Mouse (Mus musculus) forebrain, embryonic 14.5 days (tissue): ENCODE measurements at regions not wholly inside any gene's neighbourhood (a gene's known extent, or its start where the extent isn't known, plus 50 kb on each side); places are given as distances from the start of the nearest gene placed in this dataset.

Experiments
- ATAC-seq: fragments of 200-750 bp; cut with Nextera tagmentation; 2 replicates; pipeline ENCODE4 v1.8.0; 2017; ENCODE audit warnings: mild to moderate bottlenecking, moderate library complexity
- DNase-seq: peaks from one replicate; pipeline ENCODE4 v3.0.0-alpha.2; 2015; ENCODE audit warnings: low spot score
- H3K27ac ChIP-seq: fragments of 300-500 bp; sonication (generic); 2 replicates; pipeline ENCODE4 v1.5.1; 2014; ENCODE audit warnings: low read depth, mild to moderate bottlenecking, control low read depth, low read length, moderate library complexity
- H3K27me3 ChIP-seq: fragments of 300-500 bp; sonication (generic); replicated peaks from 2 replicates; pipeline ENCODE4 v1.6.1; 2014; ENCODE audit warnings: low read length, control low read depth, mixed read lengths; ENCODE audit not compliant: control insufficient read depth, insufficient read depth
- H3K36me3 ChIP-seq: fragments of 300-500 bp; sonication (generic); 2 replicates; pipeline ENCODE4 v1.6.1; 2014; ENCODE audit warnings: low read length, control low read depth; ENCODE audit not compliant: control insufficient read depth, insufficient read depth
- H3K4me1 ChIP-seq: fragments of 300-500 bp; sonication (generic); 2 replicates; pipeline ENCODE4 v1.6.1; 2014; ENCODE audit warnings: antibody characterized with exemption, low read length, control low read depth; ENCODE audit not compliant: control insufficient read depth, insufficient read depth
- H3K4me2 ChIP-seq: fragments of 300-500 bp; sonication (generic); 2 replicates; pipeline ENCODE4 v1.6.1; 2014; ENCODE audit warnings: mild to moderate bottlenecking, control low read depth, low read length
- H3K4me3 ChIP-seq: fragments of 300-500 bp; sonication (generic); 2 replicates; pipeline ENCODE4 v1.5.1; 2014; ENCODE audit warnings: low read depth, low read length, control low read depth
- H3K9ac ChIP-seq: fragments of 300-500 bp; sonication (generic); 2 replicates; pipeline ENCODE4 v1.6.1; 2014; ENCODE audit warnings: mild to moderate bottlenecking, low read length, control low read depth, moderate library complexity
- H3K9me3 ChIP-seq: fragments of 300-500 bp; sonication (generic); replicated peaks from 2 replicates; pipeline ENCODE4 v1.6.1; 2016; ENCODE audit warnings: low read length, control low read depth, mixed read lengths; ENCODE audit not compliant: control insufficient read depth
- WGBS: fragments of 180-500 bp; shearing (Covaris S2); extraction: QIAGEN DNeasy Blood & Tissue Kit; methylation state at CpG from one replicate; pipeline ENCODE4 v1.1.7; 2014; 5-methylcytosine and 5-hydroxymethylcytosine counted together

- H3K9ac ChIP-seq: no peak overlapping the region
- H3K27me3 ChIP-seq: no peaks in the 10 kb centered on the region
- no peak overlapping the region for H3K27ac ChIP-seq
- DNase-seq (no peak), ATAC-seq (no peak)
- WGBS: 53% methylated on average over 4 of the region's 4 CpGs
- H3K4me3 ChIP-seq: no peak overlapping the region
- H3K9me3 ChIP-seq: no peaks in the 10 kb centered on the region
- H3K36me3 ChIP-seq: no peaks in the 10 kb centered on the region
- H3K4me1 ChIP-seq: peaks cover 37% of the 10 kb centered on the region
- H3K4me2 ChIP-seq: no peak overlapping the region
Measured at GRCm38 (mm10) chr11:114177789-114178188, 110.9 kb upstream of the Sdk2 start.

GRCm38 (mm10) chr11:114177281-114177680 is 110.4 kb upstream of the Sdk2 start:
- Histone ChIP-seq H3K36me3 (no peaks in the 10 kb centered on the region), H3K4me3 (no peak overlapping the region), H3K9ac (no peak overlapping the region), H3K27ac (no peak overlapping the region), H3K4me1 (peaks cover 37% of the 10 kb centered on the region), H3K9me3 (no peaks in the 10 kb centered on the region), H3K4me2 (no peak overlapping the region), H3K27me3 (no peaks in the 10 kb centered on the region)
- 73% methylated on average over 1 of the region's 1 CpGs for WGBS
- DNase-seq (no peak), ATAC-seq (no peak)

GRCm38 (mm10) chr11:114176671-114177212 is 109.9 kb upstream of the Sdk2 start:
- H3K4me2 ChIP-seq: no peak overlapping the region
- no peak overlapping the region for H3K4me3 ChIP-seq
- no peaks in the 10 kb centered on the region for H3K36me3 ChIP-seq
- 0 out of 2 replicates have a peak overlapping the region, but pooled peaks have one; percentile 17 for H3K27ac ChIP-seq
- DNase-seq (no peak), ATAC-seq (no peak)
- H3K4me1 ChIP-seq: peaks cover 37% of the 10 kb centered on the region
- H3K9me3 ChIP-seq: no peaks in the 10 kb centered on the region
- H3K27me3 ChIP-seq: no peaks in the 10 kb centered on the region
- H3K9ac ChIP-seq: no peak overlapping the region
- 47% methylated on average over 4 of the region's 4 CpGs for WGBS

GRCm38 (mm10) chr11:114175437-114176131 is 108.7 kb upstream of the Sdk2 start:
- Histone ChIP-seq H3K27me3 (no peaks in the 10 kb centered on the region), H3K36me3 (no peaks in the 10 kb centered on the region), H3K9ac (no peak overlapping the region), H3K4me3 (no peak overlapping the region), H3K9me3 (no peaks in the 10 kb centered on the region), H3K27ac (peak overlapping the region; percentile 49; the same call in 1 of the 2 replicates), H3K4me2 (no peak overlapping the region), H3K4me1 (peaks cover 37% of the 10 kb centered on the region)
- DNase-seq (peak; percentile 87), ATAC-seq (peak; percentile 83)
- 10% methylated on average over 23 of the region's 23 CpGs for WGBS

GRCm38 (mm10) chr11:114174871-114175270 is 108.0 kb upstream of the Sdk2 start:
- no peaks in the 10 kb centered on the region for H3K27me3 ChIP-seq
- peaks cover 37% of the 10 kb centered on the region for H3K4me1 ChIP-seq
- H3K9ac ChIP-seq: no peak overlapping the region
- H3K9me3 ChIP-seq: no peaks in the 10 kb centered on the region
- ATAC-seq (no peak), DNase-seq (no peak)
- H3K4me2 ChIP-seq: no peak overlapping the region
- WGBS: 88% methylated on average over 4 of the region's 4 CpGs
- no peaks in the 10 kb centered on the region for H3K36me3 ChIP-seq
- no peak overlapping the region for H3K4me3 ChIP-seq
- peak overlapping the region; percentile 49; the same call in 1 of the 2 replicates for H3K27ac ChIP-seq

GRCm38 (mm10) chr11:114168231-114168661 is 101.4 kb upstream of the Sdk2 start:
- Histone ChIP-seq H3K4me3 (no peak overlapping the region), H3K27me3 (no peaks in the 10 kb centered on the region), H3K27ac (no peak overlapping the region), H3K4me2 (no peak overlapping the region), H3K9ac (no peak overlapping the region), H3K4me1 (no peaks in the 10 kb centered on the region), H3K9me3 (no peaks in the 10 kb centered on the region), H3K36me3 (no peaks in the 10 kb centered on the region)
- ATAC-seq (no peak), DNase-seq (peak; percentile 45)
- WGBS: 61% methylated on average over 13 of the region's 13 CpGs

GRCm38 (mm10) chr11:114165656-114166362 is 99.0 kb upstream of the Sdk2 start:
- no peak overlapping the region for H3K4me3 ChIP-seq
- H3K4me1 ChIP-seq: no peaks in the 10 kb centered on the region
- 33% methylated on average over 23 of the region's 23 CpGs for WGBS
- H3K27me3 ChIP-seq: no peaks in the 10 kb centered on the region
- DNase-seq: no peak
- no peaks in the 10 kb centered on the region for H3K9me3 ChIP-seq
- no peak for ATAC-seq
- no peak overlapping the region for H3K27ac ChIP-seq
- H3K9ac ChIP-seq: peak overlapping the region; percentile 46
- peak overlapping the region; percentile 28 for H3K4me2 ChIP-seq
- H3K36me3 ChIP-seq: no peaks in the 10 kb centered on the region

GRCm38 (mm10) chr11:114152716-114153115 is 85.9 kb upstream of the Sdk2 start:
- H3K4me1 ChIP-seq: no peaks in the 10 kb centered on the region
- no peak overlapping the region for H3K4me2 ChIP-seq
- no peak for ATAC-seq
- no peak overlapping the region for H3K4me3 ChIP-seq
- peak; percentile 66 for DNase-seq
- H3K9me3 ChIP-seq: no peaks in the 10 kb centered on the region
- H3K36me3 ChIP-seq: no peaks in the 10 kb centered on the region
- 69% methylated on average over 15 of the region's 15 CpGs for WGBS
- no peak overlapping the region for H3K27ac ChIP-seq
- H3K9ac ChIP-seq: no peak overlapping the region
- H3K27me3 ChIP-seq: no peaks in the 10 kb centered on the region

GRCm38 (mm10) chr11:114146334-114146733 is 79.5 kb upstream of the Sdk2 start:
- peak; percentile 25 for DNase-seq
- 39% methylated on average over 5 of the region's 5 CpGs for WGBS
- no peak overlapping the region for H3K27ac ChIP-seq

More at GRCm38 (mm10) chr11:114146334-114146733, 79.5 kb upstream of the Sdk2 start:
- ATAC-seq: no peak
- Histone ChIP-seq H3K27me3 (no peaks in the 10 kb centered on the region), H3K4me3 (no peak overlapping the region), H3K9me3 (no peaks in the 10 kb centered on the region), H3K4me2 (no peak overlapping the region), H3K4me1 (no peaks in the 10 kb centered on the region), H3K9ac (no peak overlapping the region), H3K36me3 (no peaks in the 10 kb centered on the region)
